Mouse (Mus musculus) heart, postnatal 0 days (tissue): ENCODE data around the gene Inpp5b. TPM values are rescaled to one million over a fixed set of nuclear protein-coding genes. Genes with fewer than 3 reads are reported as not detected.
"Not testable (repeated sequence)": the region's sequence is repeated elsewhere in the genome, so short reads cannot be mapped to it uniquely, and the experiment has no call there.

ENCODE experiments used
- ATAC-seq: fragments of 200-750 bp; cut with Nextera tagmentation; 2 replicates; pipeline ENCODE4 v1.8.0; 2017; ENCODE audit warnings: low read depth, moderate number of reproducible peaks, moderate library complexity; ENCODE audit not compliant: insufficient read depth
- DNase-seq: peaks from one replicate; pipeline ENCODE4 v3.0.0-alpha.2; 2016; ENCODE audit warnings: low spot score
- H3K27ac ChIP-seq: fragments of 300-500 bp; sonication (generic); 2 replicates; pipeline ENCODE4 v1.5.1; 2014; ENCODE audit warnings: low read depth, mild to moderate bottlenecking
- H3K27me3 ChIP-seq: fragments of 300-500 bp; sonication (generic); 2 replicates; pipeline ENCODE4 v1.6.1; 2014; ENCODE audit warnings: low read length, mixed read lengths; ENCODE audit not compliant: control insufficient read depth, insufficient read depth
- H3K36me3 ChIP-seq: fragments of 300-500 bp; sonication (generic); replicated peaks from 2 replicates; pipeline ENCODE4 v1.6.1; 2014; ENCODE audit warnings: low read length, mixed read lengths; ENCODE audit not compliant: control insufficient read depth, insufficient read depth
- H3K4me1 ChIP-seq: fragments of 300-500 bp; sonication (generic); 2 replicates; pipeline ENCODE4 v1.6.1; 2014; ENCODE audit warnings: antibody characterized with exemption; ENCODE audit not compliant: control insufficient read depth, insufficient read depth
- H3K4me2 ChIP-seq: fragments of 300-500 bp; sonication (generic); 2 replicates; pipeline ENCODE4 v1.6.1; 2014; ENCODE audit warnings: low read depth, mild to moderate bottlenecking, low read length, moderate library complexity
- H3K4me3 ChIP-seq: fragments of 300-500 bp; sonication (generic); 2 replicates; pipeline ENCODE4 v1.5.1; 2014; ENCODE audit warnings: low read depth, low read length
- H3K9ac ChIP-seq: fragments of 300-500 bp; sonication (generic); replicated peaks from 2 replicates; pipeline ENCODE4 v1.6.1; 2014; ENCODE audit warnings: low read depth, low read length, mixed read lengths
- H3K9me3 ChIP-seq: fragments of 300-500 bp; sonication (generic); replicated peaks from 2 replicates; pipeline ENCODE4 v1.6.1; 2016; ENCODE audit warnings: low read length; ENCODE audit not compliant: control insufficient read depth
- CTCF ChIP-seq: IDR thresholded peaks from 2 replicates; pipeline ENCODE4 v1.5.1; 2016; ENCODE audit warnings: antibody characterized with exemption, control low read depth, low read depth
- EP300 ChIP-seq: IDR thresholded peaks from 2 replicates; pipeline ENCODE4 v1.6.1; 2016; ENCODE audit warnings: antibody characterized with exemption, low read depth
- WGBS: fragments of 180-500 bp; shearing (Covaris S2); extraction: QIAGEN DNeasy Blood & Tissue Kit; methylation state at CpG from one replicate; pipeline ENCODE4 v1.1.7; 2014; 5-methylcytosine and 5-hydroxymethylcytosine counted together
- polyA plus RNA-seq: library from polyadenylated mRNA; unstranded; fragments of >200 nt; fragmentation: Nextera tagmentation; extraction: Ambion mirVana; gene quantifications from 2 replicates; pipeline ENCODE4 v1.2.1, GENCODE M21; 2015
- total RNA-seq: library from RNA; depleted of rRNA; stranded (reverse); fragments of >200 nt; gene quantifications from 2 replicates; pipeline ENCODE4 v1.2.3, GENCODE M21; 2014; ENCODE audit warnings: low replicate concordance

The Inpp5b gene
- total and polyA plus RNA-seq, 2 experiments from 2014 or later: 8.2 to 10.4 TPM

- H3K27me3 ChIP-seq: no peaks in the 10 kb centered on the region
- peak; percentile 69 for TF ChIP-seq EP300
- peak; percentile 32 for TF ChIP-seq CTCF
- ATAC-seq: peak; percentile 84
- peak overlapping the region; percentile 49 for H3K4me3 ChIP-seq
- peak overlapping the region; percentile 77 for H3K4me2 ChIP-seq
- H3K9ac ChIP-seq: peak overlapping the region; percentile 54
- 1% methylated on average over 40 of the region's 41 CpGs for WGBS
- DNase-seq: peak; percentile 84
- H3K9me3 ChIP-seq: no peaks in the 10 kb centered on the region
- H3K4me1 ChIP-seq: peaks cover 35% of the 10 kb centered on the region
- peak overlapping the region; percentile 91 for H3K27ac ChIP-seq
- peaks cover 20% of the 10 kb centered on the region for H3K36me3 ChIP-seq
Measured at GRCm38 (mm10) chr4:124708518-124709477, 32.9 kb upstream of the Inpp5b start.

- peak overlapping the region; percentile 77 for H3K4me2 ChIP-seq
- H3K4me3 ChIP-seq: peak overlapping the region; percentile 49
- H3K27me3 ChIP-seq: no peaks in the 10 kb centered on the region
- ATAC-seq (no peak), DNase-seq (peak; percentile 31)
- peak overlapping the region; percentile 40 for H3K9ac ChIP-seq
- WGBS: 5% methylated on average over 18 of the region's 18 CpGs
- peaks cover 24% of the 10 kb centered on the region for H3K4me1 ChIP-seq
- no peak for TF ChIP-seq EP300
- 0 out of 2 replicates have a peak, but pooled peaks have one; percentile 2 for TF ChIP-seq CTCF
- peak overlapping the region; percentile 91 for H3K27ac ChIP-seq
- H3K36me3 ChIP-seq: peaks cover 20% of the 10 kb centered on the region
- H3K9me3 ChIP-seq: no peaks in the 10 kb centered on the region
Measured at GRCm38 (mm10) chr4:124709961-124710446, 31.6 kb upstream of the Inpp5b start.

GRCm38 (mm10) chr4:124710776-124711291 is 30.8 kb upstream of the Inpp5b start:
- no peak for ATAC-seq
- Histone ChIP-seq H3K9me3 (no peaks in the 10 kb centered on the region), H3K36me3 (peaks cover 16% of the 10 kb centered on the region), H3K4me3 (no peak overlapping the region), H3K4me2 (peak overlapping the region; percentile 77), H3K27ac (no peak overlapping the region; the same call in 1 of the 2 replicates), H3K27me3 (no peaks in the 10 kb centered on the region), H3K4me1 (peaks cover 26% of the 10 kb centered on the region), H3K9ac (0 out of 2 replicates have a peak overlapping the region, but pooled peaks have one; percentile 40)
- peak; percentile 71 for TF ChIP-seq CTCF
- no peak for TF ChIP-seq EP300
- 7% methylated on average over 5 of the region's 5 CpGs for WGBS
- peak; percentile 74 for DNase-seq

GRCm38 (mm10) chr4:124712618-124713017 is 29.0 kb upstream of the Inpp5b start:
- no peaks in the 10 kb centered on the region for H3K9me3 ChIP-seq
- ATAC-seq (no peak), DNase-seq (no peak)
- TF ChIP-seq CTCF: no peak
- no peak for TF ChIP-seq EP300
- H3K27me3 ChIP-seq: no peaks in the 10 kb centered on the region
- peaks cover 19% of the 10 kb centered on the region for H3K36me3 ChIP-seq
- no peak overlapping the region for H3K9ac ChIP-seq
- H3K27ac ChIP-seq: no peak overlapping the region
- peaks cover 28% of the 10 kb centered on the region for H3K4me1 ChIP-seq
- WGBS: 75% methylated on average over 6 of the region's 6 CpGs
- no peak overlapping the region for H3K4me3 ChIP-seq
- H3K4me2 ChIP-seq: no peak overlapping the region

- H3K9me3 ChIP-seq, H3K4me2 ChIP-seq, H3K27me3 ChIP-seq, H3K4me3 ChIP-seq, ATAC-seq, H3K27ac ChIP-seq, DNase-seq, H3K9ac ChIP-seq: not testable (repeated sequence)
- H3K36me3 ChIP-seq: peaks cover 30% of the 10 kb centered on the region
- peaks cover 28% of the 10 kb centered on the region for H3K4me1 ChIP-seq
- 64% methylated on average over 5 of the region's 5 CpGs for WGBS
Measured at GRCm38 (mm10) chr4:124713850-124714249, 27.8 kb upstream of the Inpp5b start.
